Mouse (Mus musculus) kidney, postnatal 25 days (tissue): ENCODE measurements around the gene Hnrnpul1.
"Not testable (repeated sequence)": the region's sequence is repeated elsewhere in the genome, so short reads cannot be mapped to it uniquely, and the experiment has no call there.

ENCODE experiments used
- DNase-seq, 2 experiments: peaks; one replicate each; pipeline ENCODE4 v3.0.0; 2021; ENCODE audit warnings: mixed read lengths in 2 of 2

Gene Hnrnpul1

GRCm38 (mm10) chr7:25754738-25755467 is at the start of gene Hnrnpul1:
Gene Hnrnpul1, minus strand, starts transcription at chr7:25754757.
- DNase-seq, result peak; percentile 99

DNA sequence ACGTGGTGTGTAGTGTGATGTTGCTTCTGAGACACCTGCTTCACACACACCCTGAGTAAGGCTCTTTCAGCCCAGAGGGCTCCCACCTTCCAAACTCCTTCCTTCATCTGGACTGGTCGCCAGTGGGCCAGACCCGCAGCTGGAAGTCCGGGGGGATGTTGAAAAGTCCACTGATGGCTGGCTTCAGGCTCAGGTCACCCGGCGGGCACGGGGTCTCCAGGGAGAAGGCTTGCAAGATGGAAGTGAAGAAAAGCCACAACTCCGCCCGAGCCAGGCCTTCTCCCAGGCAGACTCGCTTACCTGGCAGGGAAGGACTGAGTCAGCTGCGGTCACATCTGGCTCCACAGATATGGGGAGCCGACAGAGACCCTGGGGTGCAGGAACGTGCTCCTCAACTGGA is 48.9 kb upstream of the Hnrnpul1 start:
- no peak for DNase-seq

- DNase-seq, result peak; percentile 74 to 81
Measured at GRCm38 (mm10) chr7:25802241-25803125, 47.9 kb upstream of the Hnrnpul1 start.

- no peak for DNase-seq
Measured at GRCm38 (mm10) chr7:25801031-25801430, 46.5 kb upstream of the Hnrnpul1 start.

DNA sequence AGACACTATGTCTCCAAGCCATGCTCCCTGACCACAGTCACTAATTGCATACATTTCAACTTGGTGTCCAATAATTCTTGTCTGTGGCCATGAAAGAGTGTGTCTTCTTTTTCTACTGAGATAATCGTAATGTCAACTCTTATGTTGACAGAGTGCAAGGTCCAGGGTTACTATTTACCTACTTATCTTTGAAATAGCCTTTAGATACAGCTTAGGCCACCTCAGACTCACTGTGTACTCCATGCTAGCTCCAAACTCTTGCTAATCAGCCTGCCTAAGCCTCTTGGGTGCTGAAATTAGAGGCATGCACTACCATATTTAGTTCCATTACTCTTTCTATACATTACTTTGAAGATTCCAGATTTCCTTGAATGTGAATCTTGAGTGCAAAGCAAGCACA is 44.8 kb upstream of the Hnrnpul1 start:
- DNase-seq, result no peak

GRCm38 (mm10) chr7:25798540-25798939 is 44.0 kb upstream of the Hnrnpul1 start:
- no peak for DNase-seq

GRCm38 (mm10) chr7:25794775-25795174 is 40.2 kb upstream of the Hnrnpul1 start:
- no peak for DNase-seq

DNA sequence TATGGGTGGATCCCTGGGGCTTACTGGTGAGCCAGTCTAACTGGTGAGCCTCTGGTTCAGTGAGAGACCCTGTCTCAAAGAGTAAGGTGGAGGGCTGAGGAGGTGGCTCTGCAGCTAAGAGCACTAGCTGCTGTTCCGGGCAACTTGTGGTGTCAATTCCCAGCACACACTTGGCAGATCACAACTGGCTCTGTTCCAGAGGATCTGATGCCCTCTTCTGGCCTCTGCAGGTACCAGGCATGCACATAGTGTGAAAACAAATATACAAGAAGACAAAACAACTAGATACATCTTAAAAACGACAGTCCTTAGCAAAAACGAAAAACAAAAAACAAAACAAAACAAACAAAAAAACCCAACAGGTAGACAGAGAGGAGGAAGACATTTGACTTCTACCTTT is 39.1 kb upstream of the Hnrnpul1 start:
- peak; percentile 46 to 58 for DNase-seq

- not testable (repeated sequence) for DNase-seq
Measured at GRCm38 (mm10) chr7:25792966-25793365, 38.4 kb upstream of the Hnrnpul1 start.

DNA sequence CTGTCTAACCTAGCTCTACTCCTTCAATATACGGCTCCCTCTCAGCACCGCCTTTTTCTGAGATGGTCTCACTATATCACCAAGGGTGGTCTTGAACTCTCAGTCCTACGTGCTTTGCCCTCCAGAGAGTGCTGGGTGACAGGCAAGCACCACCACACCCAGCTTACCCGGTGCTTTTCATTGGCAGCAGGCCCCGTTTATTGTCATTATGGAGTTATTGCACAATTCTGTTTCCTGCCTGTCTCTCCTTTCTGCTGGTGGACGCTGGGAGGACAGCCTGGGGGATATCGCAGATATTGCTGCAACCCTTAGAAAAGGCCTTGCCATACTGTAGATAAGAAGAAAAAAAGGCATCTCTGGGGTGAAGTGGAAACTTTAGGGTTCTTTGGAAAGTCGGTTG is 36.1 kb upstream of the Hnrnpul1 start:
- no peak for DNase-seq

- DNase-seq, result no peak
Measured at GRCm38 (mm10) chr7:25789129-25789440, 34.5 kb upstream of the Hnrnpul1 start.

GRCm38 (mm10) chr7:25788220-25789128 is 33.9 kb upstream of the Hnrnpul1 start, which contains the start of gene Axl:
Gene Axl, minus strand, starts transcription at chr7:25788705.
- DNase-seq, result peak; percentile 61 to 81

GRCm38 (mm10) chr7:25787456-25788219 is 33.1 kb upstream of the Hnrnpul1 start:
- no peak for DNase-seq

DNA sequence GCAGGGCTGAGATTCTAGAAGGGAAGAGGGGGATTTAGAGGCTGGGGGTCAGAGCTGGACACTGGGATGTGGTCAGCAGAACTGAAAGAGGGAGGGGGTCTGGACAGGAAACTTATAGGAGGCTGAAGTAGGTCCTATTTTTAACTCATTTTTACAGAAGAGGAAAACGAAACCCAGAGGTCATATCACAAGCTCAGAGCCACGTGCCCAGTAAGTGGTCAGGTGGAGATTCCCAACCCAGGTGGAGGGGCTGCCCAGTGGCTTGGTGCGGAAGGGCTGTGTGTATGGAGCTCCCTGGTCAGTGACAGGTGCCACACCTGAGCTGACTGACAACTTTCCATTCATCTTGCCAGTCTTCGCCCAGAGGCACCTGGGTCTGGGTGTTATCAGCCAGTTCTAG is 32.4 kb upstream of the Hnrnpul1 start:
- DNase-seq, result no peak

- DNase-seq, result no peak
Measured at GRCm38 (mm10) chr7:25785752-25786151, 31.2 kb upstream of the Hnrnpul1 start.

DNA sequence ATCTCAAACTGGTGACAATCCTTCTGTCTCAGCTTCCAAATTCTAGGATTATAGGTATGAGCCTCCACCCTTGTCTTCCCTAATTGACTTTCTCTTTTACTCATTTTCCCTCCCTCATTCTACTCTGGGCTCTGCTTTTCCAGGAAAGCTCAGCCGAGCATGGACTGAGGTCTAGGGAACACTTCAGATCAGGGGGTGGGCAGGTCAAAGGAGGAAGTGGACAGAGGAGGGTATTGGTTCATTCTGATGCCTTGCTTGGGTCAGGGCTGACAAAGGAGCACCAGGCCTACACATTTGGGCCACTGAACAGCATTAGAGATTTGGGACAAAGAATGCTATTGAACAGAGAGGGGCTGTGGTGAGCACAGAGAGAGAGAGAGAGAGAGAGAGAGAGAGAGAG is 30.3 kb upstream of the Hnrnpul1 start:
- no peak for DNase-seq

GRCm38 (mm10) chr7:25783746-25784145 is 29.2 kb upstream of the Hnrnpul1 start:
- no peak for DNase-seq

- no peak for DNase-seq
Measured at GRCm38 (mm10) chr7:25782744-25783143, 28.2 kb upstream of the Hnrnpul1 start.

GRCm38 (mm10) chr7:25781937-25782610 is 27.5 kb upstream of the Hnrnpul1 start:
- no peak for DNase-seq

- peak; percentile 15 to 61 for DNase-seq
Measured at GRCm38 (mm10) chr7:25781321-25781936, 26.9 kb upstream of the Hnrnpul1 start.

- DNase-seq, result no peak
Measured at GRCm38 (mm10) chr7:25780753-25781152, 26.2 kb upstream of the Hnrnpul1 start.
